Mouse (Mus musculus): ENCODE results near the gene Tgfbr2.

The Tgfbr2 gene

DNA sequence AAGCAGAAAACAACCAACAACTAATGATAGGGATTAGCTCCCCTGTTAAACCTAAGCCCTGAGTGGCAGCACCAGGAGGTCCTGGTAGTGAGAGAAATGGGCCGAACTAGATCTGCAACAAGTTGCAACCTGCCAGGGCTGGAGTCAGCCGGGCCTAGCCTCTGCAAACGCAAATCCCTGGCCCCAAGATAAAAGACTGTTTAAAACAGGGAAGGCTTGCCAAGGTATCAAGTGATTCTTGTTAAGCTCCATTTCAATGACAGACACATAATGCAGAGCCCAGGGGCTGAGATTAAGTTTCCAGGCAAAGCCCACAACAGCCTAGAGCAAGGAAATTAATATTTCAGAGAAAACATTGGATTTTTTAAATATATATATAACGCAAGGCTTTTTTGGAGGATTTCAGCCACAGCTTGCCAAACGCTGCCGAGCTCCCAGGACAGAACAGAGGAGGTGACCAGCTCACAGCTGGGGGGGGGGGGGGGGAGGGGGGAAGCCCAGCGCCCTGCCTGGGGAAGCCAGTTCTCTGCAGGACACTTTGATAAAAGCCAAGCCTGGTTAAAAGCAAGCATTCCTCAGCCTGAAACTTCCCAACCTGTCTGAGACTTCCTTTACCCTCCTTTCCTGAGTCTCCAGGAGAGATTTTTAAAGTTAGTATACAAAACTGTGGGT, 24.3 kb downstream of the Tgfbr2 start:
- no peak for DNase-seq

DNA sequence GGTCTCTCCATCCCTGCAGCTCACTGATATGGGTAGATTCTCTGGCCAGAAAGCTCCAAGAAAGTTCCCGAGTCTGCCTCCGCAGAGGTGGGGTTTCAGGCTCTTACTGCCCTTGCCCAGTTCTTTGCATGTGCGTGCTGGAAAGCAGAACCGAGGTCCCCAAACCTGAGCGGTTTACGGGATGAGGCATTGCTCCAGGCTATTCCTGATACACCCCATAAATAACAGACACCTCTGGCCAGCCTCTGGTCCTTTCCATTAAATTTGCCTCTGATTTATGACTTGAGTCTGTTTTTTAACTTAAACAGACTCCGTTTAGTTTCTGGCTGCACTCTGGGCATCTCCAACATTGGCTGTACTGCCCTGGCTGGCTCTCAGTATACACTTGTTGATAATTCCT, 26.4 kb downstream of the Tgfbr2 start:
- no peak for DNase-seq

DNA sequence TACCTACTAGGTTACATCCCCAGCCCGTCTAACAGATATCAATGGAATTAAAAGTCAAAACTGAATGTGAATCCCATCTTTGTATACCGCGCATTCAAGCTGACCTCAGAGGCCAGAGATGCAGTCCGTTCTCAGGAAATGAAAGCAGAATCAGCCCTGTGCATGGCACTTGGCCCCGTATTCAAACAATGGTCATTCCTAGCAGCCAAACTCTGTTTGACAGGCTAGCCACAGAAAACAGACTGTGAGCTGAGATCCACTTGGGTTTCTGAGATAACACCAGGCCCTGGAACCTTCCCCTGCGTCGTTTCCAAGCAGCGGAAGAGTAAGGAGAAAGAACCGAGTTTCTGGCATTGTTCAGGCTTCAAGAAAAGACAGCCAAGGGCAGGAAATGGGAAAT, 28.9 kb downstream of the Tgfbr2 start:
- DNase-seq: no peak

DNA sequence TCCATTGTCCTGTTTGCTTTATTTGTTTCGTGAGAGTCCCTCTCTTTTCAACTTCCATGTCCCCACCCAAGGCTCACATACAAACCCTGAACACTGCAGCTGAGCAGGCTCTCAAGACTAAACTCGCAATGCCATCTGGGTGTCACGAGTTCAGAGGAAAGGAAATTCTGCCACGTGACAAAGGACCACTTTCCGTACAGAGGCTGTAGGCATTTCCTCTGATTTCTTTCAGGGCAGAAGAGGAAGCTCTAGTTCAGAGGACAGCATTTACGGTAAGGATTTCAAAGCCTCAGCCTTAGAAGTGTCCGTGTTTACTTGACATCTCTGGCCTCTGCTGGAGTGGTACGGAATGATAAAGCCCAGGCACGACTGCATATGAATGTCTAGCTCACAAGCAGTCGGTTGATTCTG, 29.9 kb downstream of the Tgfbr2 start:
- no peak for DNase-seq

DNA sequence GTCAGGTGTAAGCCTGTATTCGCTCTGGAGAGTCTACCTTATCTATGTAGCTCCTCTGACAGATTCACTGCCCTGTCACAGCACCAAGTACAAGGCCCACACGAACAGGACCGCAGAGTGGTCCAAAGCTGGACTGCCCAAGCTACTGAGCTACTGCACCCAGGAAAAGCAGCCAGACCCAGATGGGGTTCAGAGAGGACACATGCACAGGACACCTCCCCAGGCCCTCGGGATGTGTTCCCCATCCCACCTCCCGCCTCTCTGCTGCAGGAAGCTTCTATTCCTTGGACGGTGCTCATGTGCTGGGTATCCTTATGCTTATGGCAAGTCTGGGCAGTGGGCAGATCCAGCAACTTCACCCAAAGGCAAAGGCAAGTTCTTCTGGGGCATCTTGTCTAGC, 34.7 kb downstream of the Tgfbr2 start:
- DNase-seq: no peak

DNA sequence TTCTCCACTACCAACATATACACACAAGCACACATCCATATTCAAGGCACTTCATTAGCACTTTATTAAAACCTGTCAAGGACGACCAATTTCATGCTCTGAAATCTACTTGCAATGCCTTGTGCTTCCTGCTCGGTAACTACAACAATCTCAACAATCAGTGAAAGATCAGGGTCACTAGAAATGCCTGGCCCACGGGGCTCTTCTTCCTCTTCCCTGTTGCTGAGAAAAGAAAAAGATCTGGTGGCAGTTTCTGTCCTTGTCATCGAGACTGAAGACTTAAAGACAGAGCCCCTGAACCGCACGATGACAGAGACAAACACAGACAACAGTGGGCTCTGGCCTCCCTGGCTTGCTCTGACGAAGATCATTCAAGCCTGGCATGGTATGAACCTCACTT, 35.6 kb downstream of the Tgfbr2 start:
- DNase-seq: no peak

DNA sequence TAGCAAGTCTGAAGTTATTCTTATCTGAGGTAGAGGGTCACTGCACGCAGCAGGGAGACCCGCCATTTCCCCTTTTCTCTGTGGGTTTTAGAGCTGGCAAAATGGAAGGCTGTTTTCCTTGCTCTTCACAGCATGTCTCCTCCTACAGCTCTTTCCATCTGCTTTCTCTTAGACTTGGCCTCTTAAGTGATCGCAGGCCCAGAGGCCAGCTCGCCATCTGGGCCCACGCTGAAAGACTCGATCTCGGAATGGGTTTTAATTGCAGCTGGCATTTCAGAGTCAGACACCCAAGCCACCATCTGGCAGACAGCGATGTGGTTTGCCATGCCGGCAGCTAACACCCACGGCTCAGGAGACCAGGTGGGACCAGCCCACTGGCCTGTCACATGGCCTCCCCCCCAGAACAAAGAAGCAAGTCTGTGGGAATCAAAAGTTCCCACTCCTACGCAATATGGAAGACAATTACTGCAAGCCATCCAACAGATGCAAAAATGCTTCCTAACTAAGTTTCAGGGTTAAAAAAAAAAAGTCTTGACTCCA, 36.5 kb downstream of the Tgfbr2 start:
- DNase-seq: no peak

DNA sequence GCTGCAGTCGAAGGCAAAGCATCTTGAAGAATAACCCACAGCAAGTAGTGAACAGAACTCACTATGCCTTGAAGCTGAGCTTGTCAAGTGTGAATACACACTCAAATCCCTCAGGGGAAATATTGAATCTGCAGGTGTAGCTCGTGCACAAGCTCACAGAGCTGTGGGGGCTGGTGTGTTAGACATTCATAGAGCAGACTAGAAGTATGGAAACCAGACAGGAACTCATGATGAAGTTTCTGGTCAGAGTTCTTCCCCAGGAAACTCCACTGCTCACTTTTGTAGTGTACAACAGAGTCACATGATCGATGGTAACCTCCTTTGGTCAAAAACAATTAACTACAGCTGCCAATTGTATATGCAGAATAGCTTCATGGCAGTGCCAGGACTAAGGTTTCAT, 37.5 kb downstream of the Tgfbr2 start:
- no peak for DNase-seq

DNA sequence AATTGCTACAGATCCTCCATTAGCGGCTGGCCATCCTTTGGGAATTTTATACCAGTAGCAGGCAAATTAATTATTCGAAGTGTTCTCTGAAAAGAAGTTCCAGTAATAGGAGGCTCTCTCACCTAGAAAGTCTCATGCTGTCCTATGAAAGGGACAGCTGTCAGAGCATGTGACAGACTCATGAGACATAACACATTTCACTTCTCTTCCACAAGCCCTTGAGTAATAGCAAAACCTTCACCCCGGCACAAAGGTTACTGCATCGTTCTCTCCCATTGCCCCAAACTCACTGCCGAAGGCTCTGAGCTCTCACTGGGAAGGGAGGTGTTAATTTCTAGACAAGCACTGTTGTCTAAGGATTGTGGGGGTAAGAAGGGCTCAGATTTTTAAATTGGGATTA, 38.3 kb downstream of the Tgfbr2 start:
- no peak for DNase-seq

DNA sequence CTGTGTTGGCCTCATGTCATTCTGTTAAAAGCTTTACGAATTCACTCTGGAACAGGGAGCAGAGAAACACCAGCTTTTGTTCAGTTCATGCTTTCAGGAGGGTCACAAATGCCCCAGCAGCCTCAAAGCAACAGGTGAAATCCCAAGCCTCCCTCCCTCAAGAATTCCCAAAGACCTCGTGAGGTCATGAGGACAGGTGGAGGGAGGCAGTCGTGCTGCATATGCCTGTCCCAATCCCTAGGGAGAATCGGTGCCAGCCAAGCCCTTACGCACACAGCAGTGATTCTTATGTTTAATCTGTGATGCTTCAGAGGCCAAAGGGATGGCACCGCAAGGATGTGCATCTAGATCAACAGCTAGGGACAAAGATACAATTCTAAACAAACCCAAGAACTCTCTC, 39.0 kb downstream of the Tgfbr2 start:
- no peak for DNase-seq

DNA sequence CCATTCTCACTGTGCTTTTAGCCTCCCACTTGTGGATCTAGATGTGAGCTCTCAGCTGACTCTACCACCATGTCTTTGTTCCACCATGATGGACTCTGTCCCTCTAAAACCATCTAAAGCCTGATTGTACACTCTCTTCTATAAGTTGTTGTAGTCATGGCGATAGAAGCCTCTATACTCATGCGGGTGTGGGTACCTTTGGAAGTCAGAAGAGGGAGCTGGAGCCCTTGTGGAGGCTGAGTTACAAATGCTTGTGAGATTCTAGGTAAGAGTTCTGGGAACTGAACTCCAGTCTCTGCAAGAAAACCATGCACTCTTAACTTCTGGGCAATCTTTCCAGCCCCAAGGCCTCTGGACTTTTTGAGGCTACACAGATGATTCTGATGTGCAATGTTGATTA, 40.7 kb downstream of the Tgfbr2 start:
- DNase-seq: no peak

DNA sequence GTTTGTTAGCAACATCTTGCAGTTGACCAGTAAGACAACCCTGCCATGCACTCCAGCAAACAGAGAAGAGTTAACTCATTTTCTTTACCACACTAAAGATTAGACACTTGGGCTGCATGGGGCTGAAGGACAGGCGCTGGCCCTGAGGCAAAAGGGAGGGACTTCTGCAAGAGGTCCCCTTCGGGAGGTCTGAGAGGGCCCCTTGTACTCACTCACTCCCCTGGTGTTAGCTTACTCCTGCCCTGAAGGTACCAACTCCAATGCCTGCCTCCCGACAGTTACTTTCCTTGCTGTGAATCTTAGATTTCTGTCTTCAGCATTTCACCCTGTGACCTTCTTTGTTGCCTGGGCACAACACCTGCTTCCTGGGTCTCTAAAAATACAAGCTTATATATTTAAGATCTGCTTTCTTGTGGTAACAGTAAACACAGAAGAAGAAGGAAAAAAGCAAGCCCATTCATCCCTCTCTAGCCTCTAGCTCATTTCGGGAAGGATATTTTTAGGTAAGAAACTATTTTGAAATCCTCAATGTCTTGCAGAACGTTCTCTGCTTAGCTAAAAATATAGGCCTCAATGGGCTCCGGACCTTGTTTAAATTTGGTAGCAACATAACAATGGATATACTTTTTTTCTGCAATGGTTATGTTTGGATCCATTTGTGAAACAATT, 41.7 kb downstream of the Tgfbr2 start:
- DNase-seq: no peak

DNA sequence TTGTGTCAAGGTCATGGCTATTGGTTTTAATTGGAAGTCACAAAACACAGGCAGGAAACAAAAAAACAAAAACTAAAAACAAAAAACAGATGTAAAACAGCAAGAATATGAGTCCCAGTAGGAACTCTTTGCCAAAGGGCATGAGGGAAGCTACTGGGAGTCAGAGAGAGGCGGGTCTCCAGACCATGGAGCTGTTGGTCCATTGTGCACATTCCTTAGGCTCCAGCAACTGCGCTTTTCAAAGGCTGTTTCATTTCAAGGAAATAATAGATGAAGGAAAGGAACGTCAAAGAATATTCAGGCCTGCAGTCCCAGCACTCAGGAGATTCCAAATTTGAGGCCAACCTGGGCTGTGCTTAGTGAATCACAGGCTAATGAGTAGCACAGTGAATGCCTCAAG, 46.3 kb downstream of the Tgfbr2 start:
- no peak for DNase-seq

DNA sequence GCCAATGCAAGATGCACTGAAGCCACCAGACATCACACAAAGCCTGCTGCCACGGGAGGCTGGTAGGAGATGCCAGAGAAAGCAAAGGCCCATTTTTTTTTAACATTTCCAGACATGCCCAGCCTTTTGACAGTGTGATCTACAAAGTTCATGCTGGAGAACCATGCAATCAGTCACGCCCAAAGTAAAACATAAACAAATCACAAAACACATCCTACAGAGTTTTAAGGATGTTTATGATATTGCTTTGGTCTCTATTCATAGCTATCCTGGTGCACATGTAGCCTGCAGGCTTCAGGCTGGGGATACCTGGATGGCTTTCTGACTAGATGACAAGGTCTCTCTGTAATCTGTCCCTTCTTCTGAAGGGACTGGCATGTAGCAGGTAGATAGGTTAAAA, 46.8 kb downstream of the Tgfbr2 start:
- DNase-seq: no peak

DNA sequence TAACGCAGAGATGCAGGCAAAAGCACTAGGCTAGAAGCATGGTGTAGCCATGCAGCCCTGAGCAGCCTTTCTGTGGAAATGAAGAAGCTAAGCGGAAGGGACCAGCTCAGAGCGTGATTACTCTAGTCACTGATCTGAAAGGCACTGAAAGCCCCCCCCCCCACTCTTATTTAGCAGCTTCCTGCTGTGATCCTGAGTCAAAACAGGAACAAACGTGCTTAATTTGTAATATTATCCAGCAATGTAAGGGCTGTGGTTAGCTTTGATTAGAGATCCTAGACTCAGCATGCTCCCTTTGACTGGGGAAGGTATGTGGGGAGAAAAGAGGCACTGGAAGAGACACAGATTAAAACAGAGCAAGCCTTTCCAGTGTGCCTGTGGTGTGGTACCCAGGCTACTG, 48.7 kb downstream of the Tgfbr2 start:
- DNase-seq: no peak

DNA sequence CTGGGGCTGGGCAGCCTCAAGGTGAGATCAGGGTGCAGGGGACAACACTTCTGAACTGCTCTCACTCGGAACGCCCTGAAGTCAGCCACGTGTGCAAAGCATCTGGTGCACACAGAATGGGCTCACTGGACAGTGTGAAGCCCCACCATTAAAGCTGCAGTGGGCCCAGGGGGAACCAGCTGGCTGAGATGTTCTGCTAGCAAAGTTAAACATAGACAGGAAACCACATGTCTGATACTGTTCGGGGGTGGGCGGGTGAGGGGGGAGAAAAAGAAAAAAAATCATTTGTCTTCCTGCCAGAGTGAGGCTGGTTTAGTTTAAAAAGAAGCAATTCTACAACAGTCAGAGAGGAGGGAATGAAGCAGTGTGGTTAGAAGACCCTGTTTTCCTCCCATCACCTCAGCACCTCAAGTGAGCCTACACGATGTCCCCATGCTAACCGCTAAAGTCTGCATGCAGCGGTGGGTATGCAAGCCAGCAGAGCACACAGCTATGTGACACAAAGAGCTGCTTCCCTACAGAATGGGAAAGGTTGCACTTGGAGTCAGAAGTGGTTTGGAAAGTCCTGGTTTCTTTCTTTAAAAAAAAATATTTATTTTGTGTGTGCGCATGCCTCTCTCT, 52.1 kb downstream of the Tgfbr2 start:
- peak; percentile 26 for DNase-seq

DNA sequence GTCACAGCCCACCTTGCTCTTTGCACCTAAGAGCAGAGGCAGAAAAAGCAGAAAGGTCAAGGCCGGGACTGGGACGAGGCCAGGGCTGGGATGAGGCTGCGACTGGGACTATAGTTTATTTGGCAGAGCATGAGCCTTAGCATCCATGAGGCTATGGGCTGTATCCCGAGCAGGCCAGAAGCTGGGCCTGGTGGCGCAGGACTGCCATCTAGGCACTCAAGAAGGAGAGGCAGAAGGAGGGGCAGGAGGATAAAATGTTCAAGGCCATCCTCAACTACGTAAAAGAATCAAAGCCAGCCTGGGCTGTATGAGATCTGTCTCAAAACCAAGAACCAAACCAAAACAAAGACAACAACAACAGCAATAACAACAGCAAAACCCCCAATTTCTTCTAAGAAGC, 52.6 kb downstream of the Tgfbr2 start:
- DNase-seq: no peak

DNA sequence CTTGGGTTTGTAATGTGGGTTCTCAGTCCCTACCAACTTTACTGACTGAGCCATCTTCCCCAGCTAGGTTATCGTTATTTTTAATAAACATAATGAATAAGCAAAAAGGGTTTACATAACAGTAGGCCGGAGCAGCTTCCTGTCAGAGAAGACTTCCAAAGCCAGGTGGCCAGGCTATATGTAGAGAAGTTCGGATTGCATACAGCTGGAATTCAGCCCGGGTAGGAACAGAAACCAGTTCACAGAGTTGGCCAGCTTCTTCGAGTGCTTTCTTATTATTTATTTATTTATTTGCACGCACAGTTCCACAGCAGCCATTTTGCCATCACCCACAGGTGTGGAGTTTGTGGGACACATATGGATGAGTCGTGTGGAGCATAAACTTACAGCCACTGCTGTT, 53.7 kb downstream of the Tgfbr2 start:
- DNase-seq: no peak

DNA sequence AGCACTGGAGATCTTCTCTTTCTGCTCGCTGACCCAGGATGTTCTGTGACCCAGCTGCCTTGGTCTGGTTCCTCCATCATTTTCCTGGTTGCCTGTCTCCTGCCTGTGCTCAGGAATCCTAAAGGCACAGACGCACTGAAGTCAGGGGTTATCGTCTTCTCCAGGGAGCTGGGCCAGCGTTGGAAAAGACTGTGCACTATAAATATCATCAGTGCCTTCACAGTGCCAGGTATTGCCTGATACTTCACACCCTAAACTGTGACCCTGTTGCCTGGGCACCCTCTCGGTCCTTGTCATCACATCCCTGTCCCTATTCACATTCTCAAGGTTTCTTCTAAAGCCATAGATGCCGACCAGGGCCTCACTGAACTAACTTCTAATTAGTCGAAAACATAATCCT, 55.2 kb downstream of the Tgfbr2 start:
- DNase-seq: no peak

DNA sequence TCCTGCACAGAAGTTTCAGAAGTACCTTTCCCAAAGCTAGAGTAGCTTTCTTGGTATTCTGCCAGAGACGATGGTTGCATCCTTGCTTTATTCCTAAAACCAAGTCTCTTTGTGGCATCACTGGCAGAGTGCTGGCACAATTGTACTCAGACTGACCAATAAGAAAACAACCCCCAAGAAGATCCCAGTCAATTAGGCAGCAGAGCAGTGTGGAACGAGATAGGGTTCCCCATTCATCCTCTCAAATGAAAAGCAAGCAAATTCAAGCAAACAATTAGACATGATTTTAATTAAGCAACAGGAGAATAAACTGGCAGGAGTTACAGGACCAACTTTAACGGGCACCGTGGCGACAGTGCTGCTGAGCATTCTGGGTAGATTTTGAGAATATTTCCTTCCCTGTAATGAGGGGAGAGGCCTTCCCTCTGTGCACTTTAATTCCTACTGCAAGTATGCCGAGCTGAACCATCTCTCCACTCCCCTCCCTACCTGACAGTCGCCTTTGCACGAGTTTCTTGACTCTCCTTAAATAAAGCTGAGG, 56.8 kb downstream of the Tgfbr2 start:
- DNase-seq: no peak

DNA sequence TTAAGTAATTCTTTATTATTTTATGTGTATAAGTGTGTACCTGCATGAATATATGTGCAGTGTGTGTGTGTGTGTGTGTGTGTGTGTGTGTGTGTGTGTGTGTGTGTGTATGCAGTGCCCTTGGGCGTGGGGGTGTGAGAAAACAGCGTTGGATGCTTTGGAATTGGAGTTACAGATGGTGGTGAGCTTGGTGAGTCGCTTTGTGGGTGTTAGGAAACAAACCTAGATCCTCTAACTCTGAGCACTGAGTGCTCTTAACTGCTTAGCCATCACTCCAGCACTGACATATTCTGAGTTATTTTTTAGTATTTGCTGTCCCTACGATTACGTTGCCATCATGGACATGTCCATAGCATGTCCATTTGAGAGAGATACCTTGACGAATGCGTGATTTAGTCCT, 59.3 kb downstream of the Tgfbr2 start:
- no peak for DNase-seq

DNA sequence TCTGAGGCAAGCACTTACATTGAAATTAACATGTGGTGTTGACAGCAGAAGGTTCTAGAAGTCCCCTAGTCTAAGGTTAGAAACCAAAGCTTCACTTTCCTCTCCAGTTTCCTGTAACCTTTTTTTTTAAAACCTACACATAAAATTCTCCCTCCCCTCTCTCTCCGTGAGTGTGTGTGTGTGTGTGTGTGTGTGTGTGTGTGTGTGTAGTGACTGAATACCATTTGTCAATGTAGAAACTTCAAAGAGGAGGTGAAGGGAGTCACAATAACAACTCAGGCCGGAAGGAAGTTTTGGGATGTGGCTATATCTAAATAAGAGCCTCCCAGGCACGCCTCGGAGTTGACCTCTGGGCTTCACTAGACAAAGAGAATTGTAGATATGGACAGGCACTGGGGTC, 60.8 kb downstream of the Tgfbr2 start:
- DNase-seq: no peak

DNA sequence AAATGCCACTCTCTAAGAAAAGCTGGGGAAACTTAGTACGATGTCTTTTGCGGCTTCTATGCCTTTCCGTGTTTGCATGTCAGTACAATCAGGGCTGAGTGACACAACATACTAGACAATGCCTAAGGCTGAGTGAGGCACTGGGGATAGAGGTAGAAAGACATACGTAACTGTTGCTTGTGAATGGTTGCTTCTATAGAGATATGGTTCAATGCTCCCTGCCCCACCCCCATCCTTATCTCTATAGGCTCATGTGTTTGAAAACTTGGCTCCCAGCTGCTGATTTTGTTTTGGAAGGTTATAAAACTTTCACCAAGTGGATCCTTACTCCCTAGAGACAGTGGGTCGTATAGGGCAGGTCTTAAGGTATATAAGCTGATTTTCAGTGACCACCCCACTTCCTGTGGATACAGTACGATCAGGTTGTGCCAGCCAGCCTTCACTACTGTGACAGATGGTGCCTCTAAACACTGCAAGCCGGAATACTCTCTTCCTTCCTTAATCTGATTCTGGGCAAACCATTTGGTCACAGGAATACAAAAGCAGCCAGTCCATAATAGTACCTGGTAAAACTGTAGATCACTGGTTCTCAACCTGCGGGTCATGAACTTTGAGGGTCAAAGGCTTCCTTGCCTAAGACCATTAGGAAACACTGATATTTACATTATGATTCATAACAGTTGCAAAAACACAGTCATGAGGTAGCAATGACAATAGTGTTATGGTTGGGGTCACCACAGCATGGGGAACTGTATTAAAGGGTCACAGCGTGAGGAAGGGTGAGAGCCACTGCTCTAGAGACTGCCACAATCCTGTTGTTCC, 63.8 kb downstream of the Tgfbr2 start:
- no peak for DNase-seq

Measured in right cerebral cortex, postnatal 14 days (tissue).